34 mouse cellular contexts compared by ENCODE assay signal in genomic region chr2:160083674-160084073, GRCm38 (mm10).
"Had no signal": no experiment of that assay in that cellular context is flagged by ENCODE, and none has a peak within 500 bp of the region (broad histone marks: within the 10 kb centered on the region; RNA-seq: fewer than 3 reads in every experiment).

No protein-coding gene starts in this region.

- H3K27ac ChIP-seq: heart, embryonic 10.5 days; heart, embryonic 13.5 days; heart, embryonic 15.5 days; hindbrain, embryonic 10.5 days; hindbrain, embryonic 12.5 days; hindbrain, embryonic 13.5 days; hindbrain, embryonic 14.5 days; hindbrain, embryonic 15.5 days; hindbrain, postnatal 0 days; intestine, embryonic 15.5 days; kidney, embryonic 15.5 days; kidney, postnatal 0 days; layer of hippocampus, adult 2 months had no signal

- H3K9me3 ChIP-seq: heart, embryonic 10.5 days; heart, embryonic 12.5 days; heart, embryonic 13.5 days; heart, embryonic 15.5 days; hindbrain, embryonic 10.5 days; hindbrain, embryonic 12.5 days; hindbrain, embryonic 13.5 days; hindbrain, embryonic 15.5 days; intestine, embryonic 15.5 days; kidney, embryonic 15.5 days had no signal

- DNase-seq: heart, postnatal 10 days; heart, postnatal 14 days; heart, postnatal 36 days; heart, postnatal 4 days; kidney, adult 11 months; kidney, adult 18-20 months; kidney, adult 2 months; kidney, adult 8-10 months; kidney, adult 9 months; kidney, postnatal 14 days; kidney, postnatal 25 days; kidney, postnatal 36 days; kidney, postnatal 4 days; layer of hippocampus, adult 9-11 months; layer of hippocampus, postnatal 36 days had no signal

- H3K36me3 ChIP-seq: heart, embryonic 10.5 days; heart, embryonic 12.5 days; heart, embryonic 13.5 days; heart, embryonic 15.5 days; hindbrain, embryonic 10.5 days; hindbrain, embryonic 12.5 days; hindbrain, embryonic 13.5 days; hindbrain, embryonic 15.5 days; intestine, embryonic 15.5 days; kidney, embryonic 15.5 days had no signal

- H3K27me3 ChIP-seq: heart, embryonic 12.5 days; heart, embryonic 13.5 days; heart, embryonic 15.5 days; hindbrain, embryonic 12.5 days; hindbrain, embryonic 13.5 days; hindbrain, embryonic 15.5 days; intestine, embryonic 15.5 days; kidney, embryonic 15.5 days had no signal

- ATAC-seq: hindbrain, embryonic 16.5 days; hindbrain, postnatal 0 days; inflammation-experienced regulatory T-cells, adult 6 months; intestine, embryonic 15.5 days; intestine, embryonic 16.5 days; intestine, postnatal 0 days had no signal

- H3K4me3 ChIP-seq: heart, embryonic 10.5 days; heart, embryonic 12.5 days; heart, embryonic 13.5 days; heart, embryonic 15.5 days; hindbrain, embryonic 10.5 days; hindbrain, embryonic 12.5 days; hindbrain, embryonic 13.5 days; hindbrain, embryonic 15.5 days; intestine, embryonic 15.5 days; kidney, embryonic 15.5 days; layer of hippocampus, adult 2 months had no signal

- H3K4me1 ChIP-seq: heart, embryonic 10.5 days; hindbrain, embryonic 10.5 days; hindbrain, embryonic 12.5 days; hindbrain, embryonic 13.5 days; hindbrain, embryonic 15.5 days; intestine, embryonic 15.5 days; kidney, embryonic 15.5 days had no signal

- H3K4me2 ChIP-seq: heart, embryonic 11.5 days; heart, embryonic 12.5 days; heart, embryonic 13.5 days; heart, embryonic 15.5 days; hindbrain, embryonic 12.5 days; hindbrain, embryonic 13.5 days; hindbrain, embryonic 14.5 days; hindbrain, embryonic 15.5 days; intestine, embryonic 15.5 days; kidney, embryonic 15.5 days had no signal

- H3K9ac ChIP-seq: heart, embryonic 12.5 days; heart, embryonic 13.5 days; heart, embryonic 15.5 days; hindbrain, embryonic 12.5 days; hindbrain, embryonic 13.5 days; hindbrain, embryonic 14.5 days; hindbrain, embryonic 15.5 days; intestine, embryonic 15.5 days; kidney, embryonic 15.5 days had no signal
